Mouse (Mus musculus): ENCODE data around the gene Sdhb.

Sdhb gene

DNA sequence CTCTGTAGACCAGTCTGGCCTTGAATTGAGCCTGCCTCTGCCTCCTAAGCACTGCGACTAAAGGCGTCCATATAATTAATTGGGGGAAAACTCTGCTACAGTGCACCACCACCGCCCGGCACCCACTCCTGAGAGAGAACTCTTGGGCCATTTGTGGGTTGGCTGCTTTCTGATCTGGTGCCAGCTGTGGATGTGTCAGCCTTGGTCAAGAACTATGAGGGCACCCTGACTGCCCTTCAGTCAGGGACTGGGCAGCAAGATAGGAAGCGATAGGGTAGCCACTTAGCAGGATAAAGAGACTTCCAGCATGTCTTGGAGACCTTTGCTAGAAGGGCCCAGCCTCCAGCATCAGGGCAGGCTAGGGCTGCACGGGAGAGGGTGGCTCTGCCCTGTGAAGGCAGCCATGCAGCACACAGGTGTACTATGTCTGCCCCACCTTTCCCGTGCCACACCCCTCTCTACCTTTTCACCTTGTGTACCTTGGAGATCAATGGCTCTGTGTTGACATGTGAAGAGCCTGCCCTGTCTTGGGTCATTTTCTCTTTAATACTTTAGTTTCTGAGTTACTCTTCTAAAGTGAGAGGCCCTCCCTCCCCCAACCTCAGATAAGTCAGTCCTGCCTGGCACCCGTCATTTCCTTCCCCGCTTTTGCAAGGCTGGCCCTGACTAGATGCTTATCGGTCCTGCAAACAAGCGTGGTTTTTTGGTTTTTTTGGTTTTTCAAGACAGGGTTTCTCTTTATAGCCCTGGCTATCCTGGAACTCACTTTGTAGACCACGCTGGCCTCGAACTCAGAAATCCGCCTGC lies 17.1 kb downstream of the Sdhb start:
- no peak for DNase-seq (ENCODE audit: low read depth)

DNA sequence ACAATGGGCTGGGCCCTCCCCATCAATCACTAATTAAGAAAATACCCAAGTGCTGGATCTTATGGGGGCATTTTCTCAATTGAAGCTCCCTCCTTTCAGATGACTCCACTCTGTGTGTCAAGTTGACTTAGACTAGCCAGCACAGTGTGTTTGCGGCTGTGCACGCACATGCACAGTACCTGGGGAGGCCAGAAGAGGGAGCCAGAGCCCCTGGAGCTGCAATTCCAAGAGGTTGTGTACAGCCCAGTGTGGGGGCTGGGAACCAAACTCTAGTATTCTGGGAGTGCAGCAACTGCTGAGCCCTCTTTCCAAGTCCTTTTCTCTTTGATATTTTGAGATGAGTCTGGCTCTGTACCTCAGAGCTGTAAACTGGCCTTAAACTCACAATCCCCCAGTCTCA lies 20.6 kb downstream of the Sdhb start:
- no peak for DNase-seq (ENCODE audit: low read depth)

DNA sequence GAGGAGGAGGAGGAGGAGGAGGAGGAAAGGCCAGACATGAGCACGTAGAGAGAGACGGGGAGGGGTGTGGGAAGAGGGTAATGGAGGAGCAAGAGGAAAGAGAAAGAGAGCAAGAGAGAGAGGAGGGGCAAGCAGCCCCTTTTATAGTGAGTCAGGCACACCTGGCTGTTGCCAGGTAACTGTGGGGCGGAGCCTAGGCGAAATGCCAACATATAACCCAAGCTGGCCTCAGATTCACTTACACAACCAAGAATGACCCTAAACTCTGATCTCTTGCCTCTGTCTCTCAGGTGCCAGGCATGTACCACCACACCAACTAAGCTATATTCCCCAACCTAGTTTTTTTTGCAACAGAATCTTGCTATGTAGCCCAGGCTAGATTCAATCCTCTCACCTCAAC lies 21.8 kb downstream of the Sdhb start:
- no peak for DNase-seq (ENCODE audit: low read depth)

DNA sequence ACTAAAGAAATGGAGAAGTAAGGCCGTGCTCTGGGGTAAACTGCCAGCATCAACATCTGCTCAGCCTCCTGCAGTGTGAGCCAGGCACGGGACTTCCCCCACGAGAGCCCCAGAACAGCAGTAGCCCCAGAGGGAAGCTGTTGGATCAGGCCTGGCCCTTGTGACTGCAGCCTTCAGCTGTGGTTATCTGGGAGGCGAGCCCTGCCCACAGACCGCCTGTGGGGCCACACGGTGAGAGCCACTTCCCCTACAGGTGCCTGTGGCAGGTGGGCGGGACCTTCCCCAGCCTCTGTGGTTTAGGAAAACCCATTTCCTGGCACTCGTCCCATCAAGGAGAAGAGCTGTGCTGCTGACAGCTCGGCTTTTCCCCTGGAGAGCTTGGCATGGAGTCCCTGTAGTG lies 22.4 kb downstream of the Sdhb start:
- peak; percentile 70 for DNase-seq (ENCODE audit: low read depth)

DNA sequence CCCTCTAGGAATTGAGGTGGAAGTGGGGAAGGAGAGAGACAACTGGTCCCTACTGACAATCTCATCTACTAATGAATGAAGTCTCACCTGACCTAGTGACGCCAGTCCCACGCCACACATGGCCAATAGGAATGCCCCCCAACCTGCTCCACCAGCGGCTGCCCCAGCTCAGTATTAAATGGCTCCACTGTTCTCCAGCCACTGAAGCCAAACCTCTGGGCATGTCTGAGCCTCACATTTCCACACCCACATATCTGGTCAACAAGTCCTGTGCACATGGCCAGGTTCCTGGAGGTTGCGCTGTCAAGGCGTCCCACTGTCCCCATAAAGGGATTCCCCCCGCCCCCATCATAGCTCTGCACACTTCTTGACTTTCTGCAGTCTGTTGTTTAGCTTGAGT lies 23.5 kb downstream of the Sdhb start:
- no peak for DNase-seq (ENCODE audit: low read depth)

DNA sequence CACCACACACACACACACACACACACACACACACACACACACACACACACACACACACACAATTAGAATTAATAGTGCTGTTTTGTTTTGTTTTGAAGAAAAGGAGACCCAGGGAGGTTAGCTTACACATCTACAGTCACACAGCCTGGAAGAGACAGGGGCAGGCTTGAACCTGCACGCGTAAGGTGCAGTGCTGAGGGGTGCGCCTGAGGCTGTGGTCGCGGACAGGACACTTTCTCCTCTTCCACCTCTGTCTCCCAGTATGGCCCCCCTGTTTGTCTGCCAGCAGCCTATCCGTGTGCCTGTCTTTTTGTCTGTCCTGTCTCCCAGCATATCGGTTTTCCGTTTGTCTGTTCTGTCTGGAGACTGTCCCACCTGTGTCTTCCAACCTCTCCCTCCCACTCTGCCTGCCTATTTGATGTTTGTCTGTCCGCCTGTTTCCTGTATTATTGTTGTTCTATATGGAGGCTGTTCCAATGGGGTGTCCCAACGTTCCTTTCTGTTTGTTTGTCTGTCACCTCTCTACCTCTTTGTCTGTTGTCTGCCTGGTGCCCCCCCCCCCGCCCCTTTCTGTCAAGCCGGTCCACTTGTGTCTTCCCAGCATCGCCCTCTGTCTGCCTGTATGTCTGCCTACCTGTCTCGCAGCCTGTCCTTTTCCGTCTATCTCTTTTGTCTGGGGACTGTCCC lies 25.2 kb downstream of the Sdhb start:
- DNase-seq (ENCODE audit: low read depth): no peak

DNA sequence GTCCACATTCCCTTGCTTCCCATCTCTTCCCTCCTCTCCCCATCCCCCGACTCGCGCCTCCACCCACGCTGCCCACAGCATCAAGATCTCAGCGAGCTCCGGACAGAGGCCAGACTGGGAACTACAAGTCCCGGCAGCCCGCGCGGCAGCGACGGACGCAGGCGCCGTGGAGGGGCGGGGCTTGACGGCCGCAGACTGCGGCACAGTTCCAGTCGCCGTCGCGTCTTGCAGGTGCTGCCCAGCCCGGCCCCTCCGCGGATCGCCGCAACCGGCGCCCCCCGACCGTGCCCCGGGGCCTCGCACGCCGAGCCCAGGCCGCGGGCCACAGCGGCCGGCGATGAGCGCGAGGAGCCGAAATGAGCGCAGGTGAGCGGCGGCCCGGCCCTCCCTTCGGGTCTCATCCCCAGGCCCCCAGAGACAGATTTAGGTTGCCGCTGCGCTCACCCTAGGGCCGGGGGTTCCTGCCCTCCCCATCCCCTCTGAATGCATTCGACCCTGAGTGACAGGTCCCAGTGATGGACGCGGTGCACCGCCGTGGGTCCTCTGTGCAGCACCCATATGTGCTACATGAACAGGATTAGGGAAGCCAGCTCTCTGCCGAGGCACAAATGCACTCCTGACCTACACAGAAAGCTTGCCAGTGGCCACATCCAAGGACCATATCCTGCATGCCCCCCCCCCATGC lies 25.9 kb downstream of the Sdhb start, which contains the start of gene Atp13a2:
Gene Atp13a2, plus strand, starts transcription at position 163 of the 685 bp plus-strand sequence.
- DNase-seq (ENCODE audit: low read depth): peak; percentile 68

DNA sequence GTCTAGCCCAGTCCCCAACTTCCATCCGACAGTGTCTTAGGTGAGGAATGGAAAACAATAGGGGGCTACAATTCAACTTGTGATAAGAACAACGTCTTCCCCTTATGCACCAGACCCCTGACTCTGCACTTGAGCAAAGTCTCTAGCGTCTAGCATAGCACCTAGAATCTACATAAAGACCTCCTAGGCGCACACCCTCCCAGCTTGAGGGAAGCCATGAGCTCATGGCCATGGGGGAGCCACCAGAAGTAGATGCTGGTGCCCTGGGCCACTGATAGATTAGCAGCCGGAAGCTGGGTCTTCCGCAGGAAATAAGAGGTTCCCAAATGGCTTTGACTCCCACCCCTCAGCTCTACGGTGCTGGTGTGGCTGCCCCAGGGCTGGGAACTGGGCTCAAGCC lies 26.5 kb downstream of the Sdhb start:
- DNase-seq (ENCODE audit: low read depth): no peak

DNA sequence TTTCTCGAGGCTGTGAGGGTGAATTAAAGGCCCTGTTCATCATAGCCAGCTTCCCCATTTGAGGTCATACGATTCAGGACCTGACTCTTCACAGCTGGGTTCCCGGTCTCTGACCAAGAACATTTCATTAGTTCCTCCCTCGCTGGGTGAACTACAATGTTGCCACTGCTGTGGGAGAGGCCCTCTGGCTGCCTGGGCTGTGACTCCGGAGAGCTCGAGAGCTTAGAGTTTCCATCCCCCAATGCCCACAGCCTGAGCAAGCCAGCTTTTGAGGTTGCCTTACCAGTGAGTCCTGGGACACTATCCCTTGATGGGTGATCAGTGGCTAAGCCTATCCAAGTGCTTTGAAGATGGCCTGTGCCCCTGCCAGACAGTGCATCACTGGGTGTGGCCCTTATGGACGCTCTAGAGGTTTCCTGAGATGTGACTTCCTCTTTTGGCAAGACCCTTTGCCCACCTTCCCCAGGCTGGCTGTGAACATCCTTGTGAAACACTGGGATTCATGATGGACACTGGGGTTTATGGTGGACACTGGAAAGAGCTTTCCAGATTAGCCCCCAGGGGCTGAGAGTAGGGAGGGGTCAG lies 27.8 kb downstream of the Sdhb start:
- no peak for DNase-seq (ENCODE audit: low read depth)

DNA sequence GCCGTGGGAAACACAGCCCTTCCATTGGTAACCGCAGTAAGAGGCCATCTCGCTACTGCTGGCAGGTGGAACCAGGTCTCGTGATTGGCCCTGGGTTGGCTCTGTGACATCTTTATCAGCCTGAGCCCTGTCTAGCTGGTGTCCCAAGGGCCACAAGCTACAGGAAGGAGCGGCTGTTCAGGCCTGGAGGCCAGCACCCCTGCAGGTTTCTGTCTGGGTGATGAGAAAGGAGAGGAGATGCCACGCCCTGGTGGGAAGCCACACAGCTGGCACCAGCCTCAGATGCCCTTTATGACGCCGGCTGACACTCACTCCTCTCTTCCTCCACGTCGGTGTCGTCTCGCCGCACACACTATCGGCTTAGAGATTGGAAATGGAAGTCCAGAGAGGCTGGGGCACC lies 28.4 kb downstream of the Sdhb start:
- DNase-seq (ENCODE audit: low read depth): no peak

DNA sequence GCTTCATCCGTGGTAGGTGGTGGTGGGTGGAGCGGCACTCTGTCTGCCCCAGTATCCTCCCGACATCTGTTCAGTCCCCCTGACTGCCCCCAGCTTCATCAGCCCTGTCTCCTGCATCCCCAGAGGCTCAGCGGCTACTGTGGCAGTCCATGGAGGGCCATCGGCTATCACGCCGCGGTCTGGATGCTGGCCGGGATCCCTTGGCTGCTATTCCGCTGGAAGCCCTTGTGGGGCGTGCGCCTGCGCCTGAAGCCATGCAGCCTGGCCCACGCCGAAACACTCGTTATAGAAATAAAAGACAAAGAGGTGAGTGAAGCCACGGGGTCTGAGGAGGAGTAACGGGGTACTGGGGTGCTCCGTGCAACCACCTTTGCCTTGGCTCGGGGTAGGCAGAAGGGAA lies 31.2 kb downstream of the Sdhb start:
- DNase-seq (ENCODE audit: low read depth): no peak

DNA sequence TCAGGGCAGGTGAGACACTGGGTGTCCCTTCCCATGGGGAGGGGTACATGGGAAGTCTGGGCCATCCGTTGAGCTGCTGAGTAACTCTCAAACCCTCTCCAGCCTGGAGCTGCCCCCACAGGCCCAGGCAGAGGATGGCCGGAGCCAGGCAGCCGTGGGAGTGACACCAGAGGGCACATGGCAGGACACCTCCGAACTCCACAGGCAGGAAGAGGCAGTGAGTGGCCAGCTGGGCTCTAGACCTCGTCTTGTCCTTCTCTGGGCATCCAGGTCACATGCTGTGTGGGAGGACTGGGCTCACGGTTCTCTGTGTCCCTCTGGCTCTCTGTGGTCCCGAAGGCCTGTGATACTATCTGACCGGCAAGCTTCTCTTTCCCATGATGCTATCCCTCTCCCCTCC lies 32.8 kb downstream of the Sdhb start:
- DNase-seq (ENCODE audit: low read depth): no peak

DNA sequence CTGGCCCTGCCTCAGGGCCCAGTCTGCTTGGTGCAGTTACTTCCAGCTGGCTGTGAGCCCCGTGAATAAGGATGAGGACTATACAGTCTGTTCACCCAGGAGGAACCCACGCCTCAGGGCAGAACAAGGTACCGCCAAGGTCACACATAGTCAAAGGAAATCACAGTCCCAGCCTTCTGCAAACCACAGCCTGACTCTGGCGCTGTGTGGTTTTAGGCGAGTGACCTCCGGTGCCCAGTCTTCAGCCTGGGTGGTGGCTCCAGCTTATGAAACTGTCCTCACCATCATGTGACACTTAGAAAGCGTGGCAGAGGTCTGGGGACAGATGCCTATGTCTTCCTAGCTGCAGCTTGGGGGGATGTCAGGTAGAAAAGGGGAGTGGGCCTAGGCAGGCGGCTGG lies 34.8 kb downstream of the Sdhb start:
- no peak for DNase-seq (ENCODE audit: low read depth)

DNA sequence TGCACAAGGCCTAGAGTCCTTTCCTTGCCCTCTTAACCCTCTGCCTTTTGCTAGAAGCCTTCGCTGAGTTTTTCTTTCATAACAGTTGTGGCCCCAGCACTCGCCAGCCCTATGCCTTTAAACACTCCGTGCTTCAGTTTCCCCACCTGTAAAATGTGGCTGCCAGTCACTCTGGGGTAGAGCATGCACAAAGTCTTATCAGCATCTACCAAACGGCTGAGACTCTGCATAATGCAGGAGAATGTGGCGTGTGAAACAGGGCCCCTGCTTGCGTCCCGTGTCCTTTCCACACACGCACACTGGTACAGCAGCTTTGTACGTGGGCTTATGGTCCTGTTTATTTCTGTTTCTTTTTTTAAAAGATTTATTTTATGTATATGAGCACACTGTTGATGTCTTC lies 35.8 kb downstream of the Sdhb start:
- no peak for DNase-seq (ENCODE audit: low read depth)

DNA sequence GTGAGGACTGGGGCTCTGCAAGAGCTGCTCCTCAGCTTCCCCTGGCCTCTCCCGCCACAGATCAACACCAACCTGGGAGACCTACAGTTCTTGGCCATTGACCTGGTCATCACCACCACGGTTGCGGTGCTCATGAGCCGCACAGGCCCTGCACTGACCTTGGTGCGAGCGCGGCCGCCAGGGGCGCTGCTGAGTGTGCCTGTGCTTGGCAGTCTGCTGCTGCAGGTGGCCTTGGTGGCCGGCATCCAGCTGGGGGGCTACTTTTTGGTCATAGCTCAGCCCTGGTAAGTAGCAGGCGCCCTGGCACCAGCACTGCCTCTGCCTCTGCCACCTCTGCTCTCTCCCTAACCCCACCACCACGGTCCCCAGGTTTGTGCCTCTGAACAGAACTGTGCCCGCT lies 45.0 kb downstream of the Sdhb start:
- DNase-seq (ENCODE audit: low read depth): no peak

DNA sequence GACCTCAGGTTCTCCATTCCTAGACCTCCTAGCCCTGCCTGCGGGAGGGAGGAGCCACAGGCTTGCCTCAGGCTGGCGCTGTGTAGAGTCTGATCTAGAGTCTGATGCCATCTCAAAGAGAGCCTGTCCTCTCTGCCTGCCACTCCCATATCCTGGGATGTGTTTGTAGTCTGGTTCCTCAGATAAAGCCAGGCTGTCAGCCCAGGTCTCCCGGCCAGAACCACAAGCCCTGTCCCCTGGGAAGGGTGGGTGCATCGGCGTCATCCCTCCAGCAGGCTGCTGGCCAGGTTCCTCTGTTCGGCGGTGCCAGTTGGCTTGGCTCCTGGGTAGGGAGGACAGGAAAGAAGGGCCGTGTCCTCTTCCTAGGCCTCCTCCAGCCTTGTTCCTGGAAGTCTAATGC lies 47.0 kb downstream of the Sdhb start:
- no peak for DNase-seq (ENCODE audit: low read depth)

DNA sequence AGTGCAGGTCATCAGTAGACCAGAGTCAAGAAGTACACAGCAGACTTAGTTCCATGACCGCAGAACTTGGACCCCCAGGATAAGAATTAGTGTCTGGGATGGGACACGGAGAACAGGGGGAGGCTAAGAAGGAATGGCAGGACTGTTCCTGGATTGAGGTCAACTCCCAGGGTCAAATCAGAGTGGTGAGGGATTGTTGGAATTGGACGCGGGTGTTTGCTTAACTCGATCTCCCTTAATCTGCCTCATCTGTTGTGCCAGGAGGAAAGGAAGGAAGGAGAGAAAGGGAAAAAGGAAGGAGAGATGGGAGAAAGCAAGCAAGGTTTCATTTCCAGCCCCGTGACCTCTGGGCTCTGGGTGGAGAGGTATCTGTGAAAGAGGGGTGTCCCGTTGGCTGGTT lies 49.1 kb downstream of the Sdhb start, which contains the start of gene Mfap2:
Gene Mfap2, plus strand, starts transcription at position 301 of the 400 bp plus-strand sequence.
- no peak for DNase-seq (ENCODE audit: low read depth)

DNA sequence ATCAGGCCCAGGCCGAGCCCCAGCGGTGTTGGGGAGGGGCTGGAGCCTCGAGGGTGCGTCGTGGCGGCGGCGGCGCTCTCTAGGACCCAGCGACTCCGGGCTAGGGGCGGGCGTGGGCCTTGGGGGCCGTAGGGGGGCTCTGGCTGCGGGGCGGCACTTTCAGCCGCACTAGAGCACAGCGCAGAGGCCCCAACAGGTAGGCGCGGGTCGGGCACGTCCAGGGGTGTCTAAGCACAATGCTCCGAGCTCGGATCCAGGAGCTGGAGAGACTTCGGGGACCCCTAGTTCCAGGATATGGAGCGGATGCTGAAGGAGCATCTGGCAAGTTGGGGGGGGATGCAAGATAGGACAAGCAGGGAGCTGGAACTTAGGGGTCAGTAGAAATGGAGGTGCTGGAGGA lies 49.5 kb downstream of the Sdhb start:
- DNase-seq (ENCODE audit: low read depth): no peak

DNA sequence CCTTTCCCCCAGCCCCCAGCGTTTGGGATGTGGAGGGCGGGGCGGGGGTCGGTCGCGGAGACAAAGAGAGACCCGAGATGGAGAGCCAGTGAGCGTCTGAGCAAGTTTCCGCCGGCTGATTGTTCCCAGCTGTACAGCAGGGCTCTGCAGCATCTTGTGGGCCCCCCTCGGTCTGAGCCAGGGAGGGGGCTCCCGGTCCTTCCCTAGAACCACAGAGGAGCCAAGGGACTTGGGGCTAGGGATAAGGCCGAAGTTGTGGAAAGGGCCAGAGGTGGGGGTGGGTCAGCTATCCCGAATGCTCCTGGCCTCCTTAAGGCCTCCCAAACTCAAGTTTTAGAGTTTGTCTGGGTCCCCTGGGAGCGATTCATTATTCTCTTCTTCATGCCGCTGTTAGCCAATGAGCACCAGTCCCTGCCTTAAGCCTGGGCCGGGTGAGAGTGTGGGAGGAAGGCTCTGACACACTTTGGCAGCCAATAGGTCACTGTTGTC lies 50.0 kb downstream of the Sdhb start:
- no peak for DNase-seq (ENCODE audit: low read depth)

DNA sequence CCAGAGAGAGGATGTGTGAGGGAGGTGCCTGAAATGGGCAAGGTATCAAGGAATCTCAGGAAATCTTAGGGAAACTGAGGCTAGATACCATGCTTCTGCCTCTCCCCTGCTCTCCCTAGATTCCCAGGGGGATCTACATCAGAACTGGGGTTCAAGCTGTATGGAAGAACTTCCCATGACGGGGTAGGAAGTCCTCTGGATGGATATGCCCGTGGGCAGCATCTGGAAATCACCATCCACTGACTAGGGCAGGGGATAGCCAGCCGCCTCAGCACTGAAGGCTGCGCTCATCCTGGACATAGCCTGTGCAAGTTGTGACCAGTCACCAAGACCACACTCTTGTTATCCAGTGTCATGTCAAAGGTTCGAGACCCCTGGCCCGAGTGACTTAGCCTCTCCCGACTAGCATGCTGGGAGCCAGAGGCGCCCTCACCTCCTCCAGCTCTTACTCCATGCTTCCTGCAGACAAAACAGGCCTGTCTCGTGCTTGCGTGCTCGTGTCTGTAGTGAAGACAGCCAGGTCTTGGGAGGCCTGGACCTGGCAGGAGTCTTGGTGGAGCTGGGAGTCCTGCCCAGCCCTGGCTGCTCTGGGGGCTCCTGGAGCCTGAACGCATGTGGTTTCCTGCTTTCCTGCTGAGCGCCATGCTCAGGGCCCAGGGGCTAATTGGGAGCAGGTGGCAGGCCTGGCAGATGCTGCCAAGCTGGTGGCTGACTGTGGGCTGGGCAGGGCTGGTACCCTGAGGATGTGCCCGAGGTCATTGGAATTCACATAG lies 50.7 kb downstream of the Sdhb start:
- DNase-seq (ENCODE audit: low read depth): no peak

DNA sequence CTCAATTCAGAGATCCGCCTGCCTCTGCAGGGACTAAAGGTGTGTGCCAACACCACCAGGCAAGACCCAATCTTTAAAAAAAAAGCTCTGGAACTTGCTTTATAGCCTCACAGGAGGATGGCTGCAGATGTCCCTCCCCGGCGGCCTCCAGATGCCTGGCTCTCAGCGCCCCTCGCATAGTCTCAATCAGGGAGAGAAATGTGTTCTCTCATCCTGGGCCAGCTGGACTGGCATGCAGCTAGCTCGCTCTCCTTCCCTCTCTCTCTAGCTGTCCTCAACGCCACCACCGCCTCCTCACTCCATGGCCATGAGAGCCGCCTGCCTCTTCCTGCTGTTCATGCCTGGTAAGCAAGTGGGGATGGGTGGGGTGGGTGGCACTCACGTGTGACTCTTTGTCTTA lies 51.6 kb downstream of the Sdhb start:
- no peak for DNase-seq (ENCODE audit: low read depth)

DNA sequence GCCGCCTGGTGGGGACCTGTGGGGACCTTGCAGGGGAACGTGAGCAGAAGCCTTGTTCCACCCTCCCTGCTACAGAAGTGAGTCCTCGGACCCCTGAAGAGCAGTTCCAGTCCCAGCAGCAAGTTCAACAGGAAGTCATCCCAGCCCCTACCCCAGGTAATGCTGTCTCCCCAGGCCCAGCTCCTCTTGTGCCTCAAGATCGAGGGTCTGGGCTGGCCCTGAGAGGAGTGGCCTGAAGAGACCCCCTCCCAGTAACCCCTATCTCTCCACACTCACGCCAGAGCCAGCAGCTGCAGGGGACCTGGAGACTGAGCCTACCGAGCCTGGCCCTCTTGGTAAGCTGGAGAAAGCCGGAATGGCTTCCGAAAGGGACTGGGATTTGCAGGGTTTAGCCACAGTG lies 53.1 kb downstream of the Sdhb start:
- no peak for DNase-seq (ENCODE audit: low read depth)
